ENCODE assay signal across 12 mouse cellular contexts in the genomic region with DNA sequence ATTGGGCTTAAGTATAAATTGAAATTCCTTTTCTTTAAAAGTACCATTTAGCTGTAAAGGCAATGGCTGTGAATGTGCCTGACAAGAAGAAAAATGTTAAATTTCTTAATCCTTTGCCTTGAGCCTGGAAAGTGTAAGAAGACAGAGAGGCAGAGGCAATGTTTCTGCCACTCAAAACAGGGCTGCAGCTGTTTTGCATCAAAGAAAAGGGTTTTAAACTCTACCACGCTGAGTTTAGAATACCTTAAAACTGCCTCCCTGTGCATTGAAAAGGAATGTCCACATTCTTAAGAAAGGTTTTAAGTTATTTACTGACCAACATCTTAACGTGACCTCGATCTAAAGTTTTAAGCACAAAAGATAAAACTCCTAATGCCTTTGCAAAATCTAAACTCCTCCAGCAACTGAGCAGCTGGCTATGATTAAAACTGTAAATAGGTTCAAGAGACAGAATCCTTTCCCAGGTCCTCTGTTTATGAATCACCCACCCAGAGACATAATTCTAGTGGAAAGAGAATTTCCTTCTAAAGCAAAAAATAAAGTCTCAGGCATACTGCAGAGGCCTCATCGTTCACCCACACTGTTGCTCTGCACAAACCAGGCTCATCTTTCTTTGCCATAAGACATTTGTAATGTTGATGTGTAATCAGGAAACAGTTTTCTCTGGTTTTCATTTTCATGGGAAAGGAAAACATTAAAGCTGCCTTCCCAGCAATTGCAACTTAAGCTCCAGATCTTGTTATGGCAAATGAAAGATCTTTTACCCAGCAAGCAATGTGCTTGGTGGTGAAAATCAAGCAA. TPM values are rescaled to one million over a fixed set of nuclear protein-coding genes. Genes with fewer than 3 reads are reported as not detected.
DNase-seq lines count a peak whose midpoint lies in the region; ATAC-seq and TF ChIP-seq lines count a peak whose summit lies in the region.
"Had no signal": no experiment of that assay in that cellular context is flagged by ENCODE, and none has a peak within 500 bp of the region (broad histone marks: within the 10 kb centered on the region; RNA-seq: fewer than 3 reads in every experiment).

No protein-coding gene starts in this region.

- ATAC-seq in lung, embryonic 15.5 days (ENCODE audit: borderline replicate concordance, extremely low read depth, low FRiP score, low TSS enrichment), result no peak
- peak; percentile 87 for ATAC-seq in intestine, embryonic 16.5 days
- ATAC-seq in stomach, postnatal 0 days (ENCODE audit: low FRiP score, low TSS enrichment), result peak; percentile 21; the same call in 1 of the 2 replicates
- ATAC-seq in megakaryocyte progenitor cell, adult 5-6 weeks (replicated peaks; ENCODE audit: poor library complexity), result no peak

- H3K36me3 ChIP-seq in heart, embryonic 10.5 days, result no peaks in the 10 kb centered on the region
- no peaks in the 10 kb centered on the region for H3K36me3 ChIP-seq in lung, embryonic 15.5 days
- H3K36me3 ChIP-seq in intestine, embryonic 16.5 days (ENCODE audit: control insufficient read depth, insufficient read depth, low read length), result no peaks in the 10 kb centered on the region
- H3K36me3 ChIP-seq in stomach, postnatal 0 days (ENCODE audit: control insufficient read depth, insufficient read depth, low read length), result no peaks in the 10 kb centered on the region
- H3K36me3 ChIP-seq: neural tube, embryonic 15.5 days had no signal

- no peak for TF ChIP-seq EP300 in stomach, postnatal 0 days (optimal IDR thresholded peaks at IDR 0.05)

- H3K9me3 ChIP-seq in heart, embryonic 10.5 days, result no peaks in the 10 kb centered on the region
- H3K9me3 ChIP-seq in lung, embryonic 15.5 days, result no peaks in the 10 kb centered on the region
- H3K9me3 ChIP-seq in intestine, embryonic 16.5 days (ENCODE audit: control insufficient read depth, low read length), result no peaks in the 10 kb centered on the region
- H3K9me3 ChIP-seq in stomach, postnatal 0 days (ENCODE audit: control insufficient read depth, low read length), result no peaks in the 10 kb centered on the region
- H3K9me3 ChIP-seq: neural tube, embryonic 15.5 days had no signal

- no peak overlapping the region for H3K4me3 ChIP-seq in heart, embryonic 10.5 days
- H3K4me3 ChIP-seq in lung, embryonic 15.5 days, result no peak overlapping the region
- H3K4me3 ChIP-seq in intestine, embryonic 16.5 days (ENCODE audit: low read length), result no peak overlapping the region
- no peak overlapping the region for H3K4me3 ChIP-seq in stomach, postnatal 0 days (ENCODE audit: low read depth, low read length)
- H3K4me3 ChIP-seq: neural tube, embryonic 15.5 days had no signal

- no peaks in the 10 kb centered on the region for H3K27me3 ChIP-seq in heart, embryonic 10.5 days (ENCODE audit: insufficient read depth, poor library complexity, severe bottlenecking)
- no peaks in the 10 kb centered on the region for H3K27me3 ChIP-seq in lung, embryonic 15.5 days
- H3K27me3 ChIP-seq in intestine, embryonic 16.5 days (replicated peaks; ENCODE audit: control insufficient read depth, insufficient read depth, low read length), result no peaks in the 10 kb centered on the region
- no peaks in the 10 kb centered on the region for H3K27me3 ChIP-seq in stomach, postnatal 0 days (ENCODE audit: control insufficient read depth, insufficient read depth, low read length)
- H3K27me3 ChIP-seq: neural tube, embryonic 15.5 days had no signal

- no peak overlapping the region for H3K9ac ChIP-seq in lung, embryonic 15.5 days
- H3K9ac ChIP-seq in intestine, embryonic 16.5 days (ENCODE audit: low read depth, low read length), result no peak overlapping the region
- no peak overlapping the region for H3K9ac ChIP-seq in stomach, postnatal 0 days (ENCODE audit: low read length)
- H3K9ac ChIP-seq: neural tube, embryonic 15.5 days had no signal

- 40% methylated on average over 4 of the region's 4 CpGs for WGBS in heart, embryonic 10.5 days
- 15% methylated on average over 4 of the region's 4 CpGs for WGBS in lung, embryonic 15.5 days
- 32% methylated on average over 4 of the region's 4 CpGs for WGBS in intestine, embryonic 16.5 days
- WGBS in stomach, postnatal 0 days, result 6% methylated on average over 4 of the region's 4 CpGs

- H3K4me2 ChIP-seq in lung, embryonic 15.5 days, result no peak overlapping the region
- no peak overlapping the region for H3K4me2 ChIP-seq in intestine, embryonic 16.5 days (ENCODE audit: low read depth, low read length)
- H3K4me2 ChIP-seq in stomach, postnatal 0 days (replicated peaks; ENCODE audit: low read depth), result no peak overlapping the region
- H3K4me2 ChIP-seq: neural tube, embryonic 15.5 days had no signal

- no peak for DNase-seq in heart, embryonic 10.5 days (ENCODE audit: low spot score)
- no peak for DNase-seq in heart, postnatal 4 days
- no peak for DNase-seq in lung, postnatal 10 days
- no peak for DNase-seq in stomach, postnatal 0 days (ENCODE audit: low spot score)
- no peak for DNase-seq in left cerebral cortex, adult 18-20 months (ENCODE audit: low spot score in 2 of 2)
- DNase-seq: B cell, adult 2 months; gastrocnemius, postnatal 25 days had no signal

- no peak for TF ChIP-seq CTCF in stomach, postnatal 0 days (IDR thresholded peaks at IDR 0.05; ENCODE audit: low read depth)

- H3K27ac ChIP-seq in heart, embryonic 10.5 days, result peak overlapping the region; percentile 54
- H3K27ac ChIP-seq in lung, embryonic 15.5 days, result peak overlapping the region; percentile 73
- peak overlapping the region; percentile 89 for H3K27ac ChIP-seq in intestine, embryonic 16.5 days (ENCODE audit: low read length)
- H3K27ac ChIP-seq in stomach, postnatal 0 days (replicated peaks), result peak overlapping the region; percentile 63
- H3K27ac ChIP-seq: macrophage; neural tube, embryonic 15.5 days had no signal

- H3K4me1 ChIP-seq in heart, embryonic 10.5 days, result peaks cover 8% of the 10 kb centered on the region; the same call in 1 of the 2 replicates
- peaks cover 20% of the 10 kb centered on the region; the same call in 1 of the 2 replicates for H3K4me1 ChIP-seq in lung, embryonic 15.5 days
- no peaks in the 10 kb centered on the region for H3K4me1 ChIP-seq in intestine, embryonic 16.5 days (ENCODE audit: control insufficient read depth, insufficient read depth, low read length)
- H3K4me1 ChIP-seq in stomach, postnatal 0 days (replicated peaks; ENCODE audit: control insufficient read depth, insufficient read depth), result no peaks in the 10 kb centered on the region
- H3K4me1 ChIP-seq: neural tube, embryonic 15.5 days had no signal

RNA-seq across cellular contexts. Expression of gene Wdr75, which starts 34.1 kb away (rescaled TPM):
- polyA plus RNA-seq in heart, embryonic 10.5 days (2016; fragmentation: Nextera tagmentation; extraction: Ambion mirVana), result 49.0 and 65.8 TPM in 2 replicates
- total RNA-seq in heart, postnatal 4 days (2021), result 10 to 100 TPM; 32.3 TPM
- 68.2 and 80.2 TPM in 2 replicates for polyA plus RNA-seq in lung, embryonic 15.5 days (2015; fragmentation: Nextera tagmentation; extraction: Ambion mirVana)
- 45.4 and 51.3 TPM in 2 replicates for polyA plus RNA-seq in intestine, embryonic 16.5 days (2015; fragmentation: Nextera tagmentation; extraction: Ambion mirVana)
- 37.9 and 39.8 TPM in 2 replicates for polyA plus RNA-seq in stomach, postnatal 0 days (2015; fragmentation: Nextera tagmentation; extraction: Ambion mirVana)
- total RNA-seq in left cerebral cortex, adult 18-20 months (2021), result 10 to 100 TPM; 39.4 to 42.1 TPM
- 145 and 159 TPM in 2 replicates for total RNA-seq in megakaryocyte progenitor cell, adult 5-6 weeks (2015)
- total RNA-seq in megakaryocyte progenitor cell, adult 5-6 weeks (2017), result 68.6 and 97.2 TPM in 2 replicates

Comparison
In these comparisons a context has a peak if more than half of its experiments do, and no peak if none do; other contexts are left out.
1. ATAC-seq: peak in intestine, embryonic 16.5 days (single experiment) and stomach, postnatal 0 days (single experiment); none in lung, embryonic 15.5 days (single experiment) and megakaryocyte progenitor cell, adult 5-6 weeks (single experiment).
2. Peak in every context shown above with its lines, with median percentiles within 50 percentile points of each other: H3K27ac ChIP-seq.